Comparison of ENCODE assay signal across 20 mouse cellular contexts in genomic region chr6:19264075-19264819, GRCm38 (mm10).
DNase-seq lines count a peak whose midpoint lies in the region; ATAC-seq lines count a peak whose summit lies in the region.
"Had no signal": no experiment of that assay in that cellular context is flagged by ENCODE, and none has a peak within 500 bp of the region (broad histone marks: within the 10 kb centered on the region; RNA-seq: fewer than 3 reads in every experiment).

No protein-coding gene starts in this region.

- H3K4me3 ChIP-seq in embryonic facial prominence, embryonic 13.5 days, result no peak overlapping the region
- no peak overlapping the region for H3K4me3 ChIP-seq in neural tube, embryonic 15.5 days (replicated peaks)
- no peak overlapping the region for H3K4me3 ChIP-seq in midbrain, embryonic 14.5 days (replicated peaks; ENCODE audit: low read depth, low read length)
- H3K4me3 ChIP-seq: forebrain, embryonic 12.5 days; heart, adult 2 months; heart, embryonic 15.5 days; hindbrain, embryonic 13.5 days had no signal

- H3K27me3 ChIP-seq in embryonic facial prominence, embryonic 13.5 days, result no peaks in the 10 kb centered on the region; the same call in 1 of the 2 replicates
- H3K27me3 ChIP-seq in neural tube, embryonic 15.5 days (replicated peaks), result no peaks in the 10 kb centered on the region
- H3K27me3 ChIP-seq in midbrain, embryonic 14.5 days (ENCODE audit: control insufficient read depth, insufficient read depth, low read length), result no peaks in the 10 kb centered on the region
- H3K27me3 ChIP-seq: forebrain, embryonic 12.5 days; heart, embryonic 15.5 days; hindbrain, embryonic 13.5 days had no signal

- H3K9me3 ChIP-seq in embryonic facial prominence, embryonic 13.5 days, result no peaks in the 10 kb centered on the region
- no peaks in the 10 kb centered on the region for H3K9me3 ChIP-seq in neural tube, embryonic 15.5 days (replicated peaks)
- H3K9me3 ChIP-seq in midbrain, embryonic 14.5 days (ENCODE audit: control insufficient read depth, low read length), result no peaks in the 10 kb centered on the region
- H3K9me3 ChIP-seq: forebrain, embryonic 12.5 days; heart, embryonic 15.5 days; hindbrain, embryonic 13.5 days had no signal

- H3K9ac ChIP-seq in embryonic facial prominence, embryonic 13.5 days, result no peak overlapping the region
- no peak overlapping the region for H3K9ac ChIP-seq in neural tube, embryonic 15.5 days (replicated peaks)
- H3K9ac ChIP-seq in midbrain, embryonic 14.5 days (replicated peaks; ENCODE audit: low read length), result no peak overlapping the region
- H3K9ac ChIP-seq: forebrain, embryonic 12.5 days; heart, embryonic 15.5 days; hindbrain, embryonic 13.5 days had no signal

- no peaks in the 10 kb centered on the region for H3K36me3 ChIP-seq in embryonic facial prominence, embryonic 13.5 days
- H3K36me3 ChIP-seq in neural tube, embryonic 15.5 days, result no peaks in the 10 kb centered on the region
- H3K36me3 ChIP-seq in midbrain, embryonic 14.5 days (ENCODE audit: control insufficient read depth, insufficient read depth, low read length), result no peaks in the 10 kb centered on the region
- H3K36me3 ChIP-seq: forebrain, embryonic 12.5 days; heart, embryonic 15.5 days; hindbrain, embryonic 13.5 days had no signal

- 26% methylated on average over 5 of the region's 5 CpGs for WGBS in embryonic facial prominence, embryonic 13.5 days
- 42% methylated on average over 5 of the region's 5 CpGs for WGBS in neural tube, embryonic 15.5 days
- 79% methylated on average over 5 of the region's 5 CpGs for WGBS in midbrain, embryonic 14.5 days

- peak; percentile 4 for DNase-seq in embryo, embryonic 11 days
- no peak for DNase-seq in embryo, embryonic 10 days (ENCODE audit: low spot score)
- DNase-seq in hindlimb bud, embryonic 11.5 days (ENCODE audit: extremely low spot score, low read depth, low spot score), result peak; percentile 3
- no peak for DNase-seq in kidney, postnatal 25 days
- DNase-seq in midbrain, embryonic 14.5 days, result no peak
- DNase-seq: adrenal gland, postnatal 10 days; cerebellum, adult 11 months; cerebellum, adult 9-10 months; cerebellum, postnatal 25 days; gastrocnemius, postnatal 14 days; heart, adult 2 months; heart, postnatal 14 days had no signal

- no peak overlapping the region for H3K4me2 ChIP-seq in embryonic facial prominence, embryonic 13.5 days
- H3K4me2 ChIP-seq in neural tube, embryonic 15.5 days, result no peak overlapping the region
- no peak overlapping the region for H3K4me2 ChIP-seq in midbrain, embryonic 14.5 days (ENCODE audit: low read length)
- H3K4me2 ChIP-seq: forebrain, embryonic 12.5 days; heart, embryonic 11.5 days; heart, embryonic 15.5 days; hindbrain, embryonic 13.5 days had no signal

- no peaks in the 10 kb centered on the region for H3K4me1 ChIP-seq in embryonic facial prominence, embryonic 13.5 days
- no peaks in the 10 kb centered on the region; the same call in 1 of the 2 replicates for H3K4me1 ChIP-seq in neural tube, embryonic 15.5 days
- H3K4me1 ChIP-seq in midbrain, embryonic 14.5 days (ENCODE audit: control insufficient read depth, insufficient read depth, low read length), result no peaks in the 10 kb centered on the region
- H3K4me1 ChIP-seq: forebrain, embryonic 12.5 days; heart, embryonic 15.5 days; hindbrain, embryonic 13.5 days had no signal

- ATAC-seq in embryonic facial prominence, embryonic 13.5 days (ENCODE audit: insufficient number of reproducible peaks, insufficient read depth, low FRiP score, low TSS enrichment, low read depth), result peak; percentile 52; the same call in 1 of the 2 replicates
- ATAC-seq in neural tube, embryonic 15.5 days (ENCODE audit: low FRiP score), result peak; percentile 80
- ATAC-seq in midbrain, embryonic 14.5 days (ENCODE audit: low FRiP score, low TSS enrichment), result no peak
- ATAC-seq: forebrain, embryonic 16.5 days; hindbrain, postnatal 0 days had no signal

- no peak overlapping the region for H3K27ac ChIP-seq in embryonic facial prominence, embryonic 13.5 days
- H3K27ac ChIP-seq in neural tube, embryonic 15.5 days (replicated peaks), result no peak overlapping the region
- H3K27ac ChIP-seq in midbrain, embryonic 14.5 days (replicated peaks; ENCODE audit: low read depth, low read length), result no peak overlapping the region
- H3K27ac ChIP-seq: forebrain, embryonic 12.5 days; heart, adult 2 months; heart, embryonic 15.5 days; hindbrain, embryonic 13.5 days; hindbrain, postnatal 0 days had no signal

Comparison
In these comparisons a context has a peak if more than half of its experiments do, and no peak if none do; other contexts are left out.
1. DNase-seq: peak in embryo, embryonic 11 days (single experiment) and hindlimb bud, embryonic 11.5 days (single experiment); none in embryo, embryonic 10 days (single experiment), kidney, postnatal 25 days (0 of 2) and midbrain, embryonic 14.5 days (single experiment).